Mouse (Mus musculus): ENCODE results near the gene Nudt8.
A peak's percentile ranks its signal among the peaks of the same experiment; 100 is the strongest.
"Not testable (repeated sequence)": the region's sequence is repeated elsewhere in the genome, so short reads cannot be mapped to it uniquely, and the experiment has no call there.

Gene Nudt8

GRCm38 (mm10) chr19:4000119-4000900, at the start of gene Nudt8, which contains the start of gene Gm49405:
Gene Nudt8 (plus strand): TSS chr19:4000580.
Gene Gm49405 (plus strand): TSS chr19:4000626.
- peak; percentile 96 for DNase-seq (ENCODE audit: low spot score)

GRCm38 (mm10) chr19:3951461-3951860, 48.9 kb upstream of the Nudt8 start:
- no peak for DNase-seq (ENCODE audit: low spot score)

- DNase-seq (ENCODE audit: low spot score), result no peak
Observed at GRCm38 (mm10) chr19:3952099-3952498, 48.3 kb upstream of the Nudt8 start.

GRCm38 (mm10) chr19:3955033-3955432, 45.3 kb upstream of the Nudt8 start:
- DNase-seq (ENCODE audit: low spot score), result no peak

GRCm38 (mm10) chr19:3955804-3956203, 44.6 kb upstream of the Nudt8 start:
- no peak for DNase-seq (ENCODE audit: low spot score)

GRCm38 (mm10) chr19:3957296-3958036, 42.9 kb upstream of the Nudt8 start:
- not testable (repeated sequence) for DNase-seq (ENCODE audit: low spot score)

- no peak for DNase-seq (ENCODE audit: low spot score)
Observed at GRCm38 (mm10) chr19:3958470-3958869, 41.9 kb upstream of the Nudt8 start, which contains the start of gene Aldh3b3. Gene Aldh3b3 (plus strand): TSS chr19:3958645.

GRCm38 (mm10) chr19:3959030-3959429, 41.4 kb upstream of the Nudt8 start:
- no peak for DNase-seq (ENCODE audit: low spot score)

GRCm38 (mm10) chr19:3960211-3960610, 40.2 kb upstream of the Nudt8 start:
- no peak for DNase-seq (ENCODE audit: low spot score)

- DNase-seq (ENCODE audit: low spot score), result not testable (repeated sequence)
Observed at GRCm38 (mm10) chr19:3961805-3962204, 38.6 kb upstream of the Nudt8 start.

GRCm38 (mm10) chr19:3962469-3962868, 37.9 kb upstream of the Nudt8 start:
- no peak for DNase-seq (ENCODE audit: low spot score)

GRCm38 (mm10) chr19:3964030-3964429, 36.4 kb upstream of the Nudt8 start:
- DNase-seq (ENCODE audit: low spot score), result no peak

GRCm38 (mm10) chr19:3966330-3967075, 33.9 kb upstream of the Nudt8 start:
- DNase-seq (ENCODE audit: low spot score), result no peak

GRCm38 (mm10) chr19:3967258-3967657, 33.1 kb upstream of the Nudt8 start:
- no peak for DNase-seq (ENCODE audit: low spot score)

- DNase-seq (ENCODE audit: low spot score), result no peak
Observed at GRCm38 (mm10) chr19:3972229-3972628, 28.2 kb upstream of the Nudt8 start, which contains the start of gene Aldh3b2. Gene Aldh3b2 (plus strand): TSS chr19:3972328.

- DNase-seq (ENCODE audit: low spot score), result not testable (repeated sequence)
Observed at GRCm38 (mm10) chr19:3974608-3975007, 25.8 kb upstream of the Nudt8 start.

- no peak for DNase-seq (ENCODE audit: low spot score)
Observed at GRCm38 (mm10) chr19:3975866-3976265, 24.5 kb upstream of the Nudt8 start.

- peak; percentile 70 for DNase-seq (ENCODE audit: low spot score)
Observed at GRCm38 (mm10) chr19:3980309-3980708, 20.1 kb upstream of the Nudt8 start.

GRCm38 (mm10) chr19:3980917-3981316, 19.5 kb upstream of the Nudt8 start:
- no peak for DNase-seq (ENCODE audit: low spot score)

- DNase-seq (ENCODE audit: low spot score), result no peak
Observed at GRCm38 (mm10) chr19:3983527-3984200, 16.7 kb upstream of the Nudt8 start.

GRCm38 (mm10) chr19:3985261-3985681, 15.1 kb upstream of the Nudt8 start:
- DNase-seq (ENCODE audit: low spot score), result no peak

- no peak for DNase-seq (ENCODE audit: low spot score)
Observed at GRCm38 (mm10) chr19:3986334-3986733, 14.0 kb upstream of the Nudt8 start, which contains the start of gene Acy3. Gene Acy3 (plus strand): TSS chr19:3986570.
